In the genomic region with DNA sequence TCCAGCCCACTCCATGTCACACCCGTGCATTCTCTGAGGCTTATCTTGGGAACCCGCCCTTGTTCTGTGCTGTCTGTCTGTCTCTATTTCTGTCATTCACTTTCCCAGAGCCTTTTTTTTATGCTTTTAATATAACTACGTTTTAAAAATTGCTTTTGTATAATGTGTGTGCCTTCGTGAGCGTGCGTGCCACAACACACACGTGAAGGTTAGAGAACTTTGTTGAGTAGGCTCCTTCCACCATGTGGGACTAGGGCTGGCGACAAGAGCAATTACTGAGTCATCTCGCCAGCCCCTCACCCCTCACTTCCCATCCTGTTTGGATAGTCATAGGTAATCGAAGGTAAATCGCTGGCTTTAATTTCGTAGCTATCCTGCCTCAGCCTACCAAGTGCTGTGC, we compare ENCODE assay signal across 12 mouse cellular contexts. TPM values are rescaled to one million over a fixed set of nuclear protein-coding genes. Genes with fewer than 3 reads are reported as not detected.
DNase-seq lines count a peak whose midpoint lies in the region; ATAC-seq and TF ChIP-seq lines count a peak whose summit lies in the region.
"Had no signal": no experiment of that assay in that cellular context is flagged by ENCODE, and none has a peak within 500 bp of the region (broad histone marks: within the 10 kb centered on the region; RNA-seq: fewer than 3 reads in every experiment).

No protein-coding gene starts in this region.

- no peak for TF ChIP-seq RAD21 in MEL (IDR thresholded peaks at IDR 0.05; ENCODE audit: low read depth, low read length)

- no peak for ATAC-seq in forebrain, embryonic 15.5 days (replicated peaks)
- ATAC-seq in forebrain, embryonic 16.5 days: no peak
- no peak for ATAC-seq in intestine, embryonic 14.5 days (replicated peaks; ENCODE audit: low FRiP score, low TSS enrichment, low read depth)
- no peak for ATAC-seq in intestine, postnatal 0 days
- ATAC-seq in liver, embryonic 13.5 days (ENCODE audit: low read depth): no peak

- no peaks in the 10 kb centered on the region for H3K9me3 ChIP-seq in forebrain, embryonic 15.5 days
- H3K9me3 ChIP-seq in forebrain, embryonic 16.5 days (ENCODE audit: control insufficient read depth, low read length): peaks cover 2% of the 10 kb centered on the region; the same call in 1 of the 2 replicates
- H3K9me3 ChIP-seq in intestine, embryonic 14.5 days (ENCODE audit: control insufficient read depth, low read length): no peaks in the 10 kb centered on the region
- H3K9me3 ChIP-seq in intestine, postnatal 0 days (ENCODE audit: control insufficient read depth): no peaks in the 10 kb centered on the region
- no peaks in the 10 kb centered on the region for H3K9me3 ChIP-seq in MEL (replicated peaks; ENCODE audit: insufficient read depth, low read length)
- H3K9me3 ChIP-seq in liver, embryonic 13.5 days (replicated peaks): no peaks in the 10 kb centered on the region
- H3K9me3 ChIP-seq: embryonic facial prominence, embryonic 12.5 days had no signal

- peaks cover 56% of the 10 kb centered on the region for H3K27me3 ChIP-seq in forebrain, embryonic 15.5 days
- peaks cover 51% of the 10 kb centered on the region for H3K27me3 ChIP-seq in forebrain, embryonic 16.5 days (replicated peaks; ENCODE audit: control insufficient read depth, insufficient read depth, low read length)
- peaks cover 63% of the 10 kb centered on the region for H3K27me3 ChIP-seq in intestine, embryonic 14.5 days (replicated peaks; ENCODE audit: control insufficient read depth, insufficient read depth, low read length)
- H3K27me3 ChIP-seq in intestine, postnatal 0 days (replicated peaks; ENCODE audit: control insufficient read depth, insufficient read depth, low read length): peaks cover 38% of the 10 kb centered on the region
- no peaks in the 10 kb centered on the region for H3K27me3 ChIP-seq in MEL (ENCODE audit: control insufficient read depth in 1 of 2, insufficient read depth in 2 of 2, low read length in 2 of 2)
- H3K27me3 ChIP-seq in liver, embryonic 13.5 days: peaks cover 62% of the 10 kb centered on the region

- 33% methylated on average over 12 of the region's 12 CpGs for WGBS in forebrain, embryonic 15.5 days
- 33% methylated on average over 12 of the region's 12 CpGs for WGBS in forebrain, embryonic 16.5 days
- 30% methylated on average over 12 of the region's 12 CpGs for WGBS in intestine, embryonic 14.5 days
- 42% methylated on average over 12 of the region's 12 CpGs for WGBS in intestine, postnatal 0 days
- 34% methylated on average over 12 of the region's 12 CpGs for WGBS in liver, embryonic 13.5 days (ENCODE audit: insufficient replicate concordance)

- peaks cover 8% of the 10 kb centered on the region for H3K36me3 ChIP-seq in forebrain, embryonic 15.5 days
- peaks cover 4% of the 10 kb centered on the region for H3K36me3 ChIP-seq in forebrain, embryonic 16.5 days (ENCODE audit: control insufficient read depth, insufficient read depth)
- peaks cover 11% of the 10 kb centered on the region for H3K36me3 ChIP-seq in intestine, embryonic 14.5 days (ENCODE audit: control insufficient read depth, insufficient read depth, low read length)
- H3K36me3 ChIP-seq in intestine, postnatal 0 days (ENCODE audit: control insufficient read depth, insufficient read depth): peaks cover 19% of the 10 kb centered on the region; the same call in 1 of the 2 replicates
- H3K36me3 ChIP-seq in MEL (ENCODE audit: control insufficient read depth in 1 of 2, insufficient read depth in 2 of 2, low read length in 2 of 2): peaks cover 0 to 18% of the 10 kb centered on the region in 2 experiments; a peak in 2 of 4 replicates
- peaks cover 10% of the 10 kb centered on the region for H3K36me3 ChIP-seq in liver, embryonic 13.5 days

- 0 out of 2 replicates have a peak overlapping the region, but pooled peaks have one; percentile 9 for H3K4me2 ChIP-seq in forebrain, embryonic 15.5 days (replicated peaks)
- no peak overlapping the region for H3K4me2 ChIP-seq in forebrain, embryonic 16.5 days (ENCODE audit: low read length)
- H3K4me2 ChIP-seq in intestine, embryonic 14.5 days (ENCODE audit: low read length): peak overlapping the region; percentile 27; the same call in 1 of the 2 replicates
- H3K4me2 ChIP-seq in intestine, postnatal 0 days (replicated peaks; ENCODE audit: low read depth): no peak overlapping the region; the same call in 1 of the 2 replicates
- peak overlapping the region; percentile 72 for H3K4me2 ChIP-seq in liver, embryonic 13.5 days

- H3K4me1 ChIP-seq in forebrain, embryonic 15.5 days: peaks cover 51% of the 10 kb centered on the region
- H3K4me1 ChIP-seq in forebrain, embryonic 16.5 days (replicated peaks; ENCODE audit: control insufficient read depth, insufficient read depth, low read length): peaks cover 31% of the 10 kb centered on the region
- H3K4me1 ChIP-seq in intestine, embryonic 14.5 days (replicated peaks; ENCODE audit: control insufficient read depth, insufficient read depth, low read length): peaks cover 19% of the 10 kb centered on the region
- no peaks in the 10 kb centered on the region; the same call in 1 of the 2 replicates for H3K4me1 ChIP-seq in intestine, postnatal 0 days (replicated peaks; ENCODE audit: control insufficient read depth, insufficient read depth, low read length)
- peaks cover 3 to 35% of the 10 kb centered on the region in 2 experiments; a peak in 3 of 4 replicates for H3K4me1 ChIP-seq in MEL (ENCODE audit: control insufficient read depth in 1 of 2, insufficient read depth in 2 of 2, low read length in 2 of 2)
- H3K4me1 ChIP-seq in liver, embryonic 13.5 days (replicated peaks): peaks cover 89% of the 10 kb centered on the region

- H3K9ac ChIP-seq in forebrain, embryonic 15.5 days (replicated peaks): no peak overlapping the region
- no peak overlapping the region for H3K9ac ChIP-seq in forebrain, embryonic 16.5 days (replicated peaks; ENCODE audit: low read depth, low read length)
- no peak overlapping the region for H3K9ac ChIP-seq in intestine, embryonic 14.5 days (ENCODE audit: low read length)
- no peak overlapping the region for H3K9ac ChIP-seq in intestine, postnatal 0 days (ENCODE audit: low read depth, low read length)
- peak overlapping the region; percentile 88 for H3K9ac ChIP-seq in MEL (ENCODE audit: control insufficient read depth, low read depth, low read length, poor library complexity, severe bottlenecking)
- H3K9ac ChIP-seq in liver, embryonic 13.5 days: peak overlapping the region; percentile 62
- H3K9ac ChIP-seq: embryonic facial prominence, embryonic 12.5 days had no signal

- DNase-seq in intestine, embryonic 14.5 days (ENCODE audit: low spot score): no peak
- peak; percentile 70 for DNase-seq in MEL (ENCODE audit: low read depth, low spot score)
- no peak for DNase-seq in liver, embryonic 13.5 days
- DNase-seq in layer of hippocampus, adult 9-10 months (ENCODE audit: low spot score): no peak
- DNase-seq in frontal cortex, postnatal 10 days (ENCODE audit: low spot score in 2 of 2): no peak

- TF ChIP-seq EP300 in MEL (IDR thresholded peaks at IDR 0.05; ENCODE audit: low read depth in 1 of 2, low read length in 2 of 2): 0 out of 4 replicates have a peak, but pooled peaks have one; percentile 20 to 24

- no peak overlapping the region for H3K27ac ChIP-seq in forebrain, embryonic 15.5 days (replicated peaks)
- H3K27ac ChIP-seq in forebrain, embryonic 16.5 days (ENCODE audit: low read length): no peak overlapping the region
- H3K27ac ChIP-seq in intestine, embryonic 14.5 days (ENCODE audit: low read depth): no peak overlapping the region
- no peak overlapping the region for H3K27ac ChIP-seq in intestine, postnatal 0 days (ENCODE audit: low read depth, low read length)
- peak overlapping the region; percentile 82 for H3K27ac ChIP-seq in MEL (ENCODE audit: control insufficient read depth, low read depth, low read length)
- H3K27ac ChIP-seq in liver, embryonic 13.5 days: no peak overlapping the region; the same call in 1 of the 2 replicates
- H3K27ac ChIP-seq: macrophage had no signal

- peaks cover 16% of the 10 kb centered on the region for H3K79me2 ChIP-seq in MEL (ENCODE audit: control insufficient read depth, insufficient read depth, low read length, poor library complexity)

- TF ChIP-seq CTCF in intestine, postnatal 0 days (IDR thresholded peaks at IDR 0.05; ENCODE audit: low read depth): no peak
- TF ChIP-seq CTCF in MEL (IDR thresholded peaks at IDR 0.05 in 2 of 3, conservative IDR thresholded peaks at IDR 0.05 in 1 of 3; ENCODE audit: control insufficient read depth in 1 of 3, insufficient read depth in 1 of 3, low read depth in 2 of 3, low read length in 3 of 3, poor library complexity in 1 of 3, severe bottlenecking in 1 of 3): no peak

- H3K4me3 ChIP-seq in forebrain, embryonic 15.5 days: no peak overlapping the region
- no peak overlapping the region for H3K4me3 ChIP-seq in forebrain, embryonic 16.5 days (replicated peaks; ENCODE audit: low read length)
- H3K4me3 ChIP-seq in intestine, embryonic 14.5 days (ENCODE audit: low read depth, low read length): no peak overlapping the region
- H3K4me3 ChIP-seq in intestine, postnatal 0 days (ENCODE audit: low read depth, low read length): no peak overlapping the region
- H3K4me3 ChIP-seq in MEL (ENCODE audit: control insufficient read depth in 1 of 2, insufficient read depth in 1 of 2, low read depth in 2 of 2, low read length in 2 of 2): peak overlapping the region; percentile 54 to 84
- H3K4me3 ChIP-seq in liver, embryonic 13.5 days (replicated peaks): peak overlapping the region; percentile 47
- H3K4me3 ChIP-seq: embryonic facial prominence, embryonic 12.5 days had no signal

- no peak; a peak in 1 of 4 replicates for TF ChIP-seq POLR2A in MEL (IDR thresholded peaks at IDR 0.05; ENCODE audit: control insufficient read depth in 1 of 2, insufficient read depth in 1 of 2, low read depth in 1 of 2, low read length in 2 of 2, poor library complexity in 1 of 2)

RNA-seq across cellular contexts. Expression of gene Rex1bd, which starts 4.0 kb away (rescaled TPM):
- polyA plus RNA-seq in forebrain, embryonic 15.5 days (2015; fragmentation: Nextera tagmentation; extraction: Ambion mirVana): 164 and 176 TPM in 2 replicates
- 149 and 157 TPM in 2 replicates for polyA plus RNA-seq in forebrain, embryonic 16.5 days (2015; fragmentation: Nextera tagmentation; extraction: Ambion mirVana)
- polyA plus RNA-seq in intestine, embryonic 14.5 days (2014; fragmentation: Nextera tagmentation; extraction: Ambion mirVana): 130 and 136 TPM in 2 replicates
- 145 and 148 TPM in 2 replicates for polyA plus RNA-seq in intestine, postnatal 0 days (2015; fragmentation: Nextera tagmentation; extraction: Ambion mirVana)
- 200 and 204 TPM in 2 replicates for total RNA-seq in MEL (2012; rRNA removed)
- polyA plus RNA-seq in MEL (2012; ENCODE audit: insufficient read depth in 1 of 2, insufficient read length in 2 of 2, low read depth in 1 of 2, low replicate concordance in 2 of 2, missing spikeins in 1 of 2): 100 to 1,000 TPM in 1 of 2 experiments, not detected in 1; 145 TPM
- 81.2 and 82.3 TPM in 2 replicates for polyA plus RNA-seq in liver, embryonic 13.5 days (2015; fragmentation: Nextera tagmentation; extraction: Ambion mirVana)

RNA-seq across cellular contexts. Expression of gene Uba52, which starts 8.1 kb away (rescaled TPM):
- polyA plus RNA-seq in forebrain, embryonic 15.5 days (2015; fragmentation: Nextera tagmentation; extraction: Ambion mirVana): 724 and 839 TPM in 2 replicates
- polyA plus RNA-seq in forebrain, embryonic 16.5 days (2015; fragmentation: Nextera tagmentation; extraction: Ambion mirVana): 660 and 697 TPM in 2 replicates
- 1,195 and 1,247 TPM in 2 replicates for polyA plus RNA-seq in intestine, embryonic 14.5 days (2014; fragmentation: Nextera tagmentation; extraction: Ambion mirVana)
- polyA plus RNA-seq in intestine, postnatal 0 days (2015; fragmentation: Nextera tagmentation; extraction: Ambion mirVana): 805 and 863 TPM in 2 replicates
- total RNA-seq in MEL (2012; rRNA removed): 3,582 and 3,633 TPM in 2 replicates
- 1,000 to 10,000 TPM in 1 of 2 experiments, not detected in 1; 2,814 TPM for polyA plus RNA-seq in MEL (2012; ENCODE audit: insufficient read depth in 1 of 2, insufficient read length in 2 of 2, low read depth in 1 of 2, low replicate concordance in 2 of 2, missing spikeins in 1 of 2)
- polyA plus RNA-seq in liver, embryonic 13.5 days (2015; fragmentation: Nextera tagmentation; extraction: Ambion mirVana): 736 and 758 TPM in 2 replicates

RNA-seq across cellular contexts. Expression of gene Crlf1, which starts 9.6 kb away (rescaled TPM):
- 4.3 and 5.3 TPM in 2 replicates for polyA plus RNA-seq in forebrain, embryonic 15.5 days (2015; fragmentation: Nextera tagmentation; extraction: Ambion mirVana)
- 6.1 and 8.2 TPM in 2 replicates for polyA plus RNA-seq in forebrain, embryonic 16.5 days (2015; fragmentation: Nextera tagmentation; extraction: Ambion mirVana)
- 1.4 and 1.9 TPM in 2 replicates for polyA plus RNA-seq in intestine, embryonic 14.5 days (2014; fragmentation: Nextera tagmentation; extraction: Ambion mirVana)
- polyA plus RNA-seq in intestine, postnatal 0 days (2015; fragmentation: Nextera tagmentation; extraction: Ambion mirVana): 0.61 and 0.81 TPM in 2 replicates
- 3.8 and 6.6 TPM in 2 replicates for total RNA-seq in MEL (2012; rRNA removed)
- polyA plus RNA-seq in MEL (2012; ENCODE audit: insufficient read depth in 1 of 2, insufficient read length in 2 of 2, low read depth in 1 of 2, low replicate concordance in 2 of 2, missing spikeins in 1 of 2): 10 to 100 TPM in 1 of 2 experiments, not detected in 1; 26.6 TPM
- polyA plus RNA-seq in liver, embryonic 13.5 days (2015; fragmentation: Nextera tagmentation; extraction: Ambion mirVana): 3.2 and 3.6 TPM in 2 replicates
- total RNA-seq: monocyte, adult 5-6 weeks had no signal
- polyA plus RNA-seq: macrophage had no signal

RNA-seq across cellular contexts. Expression of gene Tmem59l, which starts 15.4 kb away (rescaled TPM):
- 70.2 and 75.0 TPM in 2 replicates for polyA plus RNA-seq in forebrain, embryonic 15.5 days (2015; fragmentation: Nextera tagmentation; extraction: Ambion mirVana)
- 74.9 and 90.8 TPM in 2 replicates for polyA plus RNA-seq in forebrain, embryonic 16.5 days (2015; fragmentation: Nextera tagmentation; extraction: Ambion mirVana)
- polyA plus RNA-seq in intestine, embryonic 14.5 days (2014; fragmentation: Nextera tagmentation; extraction: Ambion mirVana): 3.7 and 5.1 TPM in 2 replicates
- polyA plus RNA-seq in intestine, postnatal 0 days (2015; fragmentation: Nextera tagmentation; extraction: Ambion mirVana): 2.3 and 2.4 TPM in 2 replicates
- not detected in 2 replicates for total RNA-seq in MEL (2012; rRNA removed)
- polyA plus RNA-seq in MEL (2012; ENCODE audit: insufficient read depth in 1 of 2, insufficient read length in 2 of 2, low read depth in 1 of 2, low replicate concordance in 2 of 2, missing spikeins in 1 of 2): not detected
- 0.14 and 0.33 TPM in 2 replicates for polyA plus RNA-seq in liver, embryonic 13.5 days (2015; fragmentation: Nextera tagmentation; extraction: Ambion mirVana)
- total RNA-seq: gastrocnemius, postnatal 36 days; monocyte, adult 5-6 weeks had no signal
- polyA plus RNA-seq: macrophage had no signal

RNA-seq across cellular contexts. Expression of gene Fkbp8, which starts 25.0 kb away (rescaled TPM):
- 433 and 440 TPM in 2 replicates for polyA plus RNA-seq in forebrain, embryonic 15.5 days (2015; fragmentation: Nextera tagmentation; extraction: Ambion mirVana)
- 402 and 462 TPM in 2 replicates for polyA plus RNA-seq in forebrain, embryonic 16.5 days (2015; fragmentation: Nextera tagmentation; extraction: Ambion mirVana)
- polyA plus RNA-seq in intestine, embryonic 14.5 days (2014; fragmentation: Nextera tagmentation; extraction: Ambion mirVana): 271 and 278 TPM in 2 replicates
- 199 and 203 TPM in 2 replicates for polyA plus RNA-seq in intestine, postnatal 0 days (2015; fragmentation: Nextera tagmentation; extraction: Ambion mirVana)
- 212 and 215 TPM in 2 replicates for total RNA-seq in MEL (2012; rRNA removed)
- 100 to 1,000 TPM in 1 of 2 experiments, not detected in 1; 349 TPM for polyA plus RNA-seq in MEL (2012; ENCODE audit: insufficient read depth in 1 of 2, insufficient read length in 2 of 2, low read depth in 1 of 2, low replicate concordance in 2 of 2, missing spikeins in 1 of 2)
- polyA plus RNA-seq in liver, embryonic 13.5 days (2015; fragmentation: Nextera tagmentation; extraction: Ambion mirVana): 177 and 182 TPM in 2 replicates

Comparison
In these comparisons a context has a peak if more than half of its experiments do, and no peak if none do; other contexts are left out.
1. H3K4me2 ChIP-seq: peak in forebrain, embryonic 15.5 days (single experiment), intestine, embryonic 14.5 days (single experiment) and liver, embryonic 13.5 days (single experiment); none in forebrain, embryonic 16.5 days (single experiment) and intestine, postnatal 0 days (single experiment).
2. H3K4me3 ChIP-seq: peak in MEL (2 of 2) and liver, embryonic 13.5 days (single experiment); none in forebrain, embryonic 15.5 days (single experiment), forebrain, embryonic 16.5 days (single experiment), intestine, embryonic 14.5 days (single experiment) and intestine, postnatal 0 days (single experiment).
3. H3K9ac ChIP-seq: peak in MEL (single experiment) and liver, embryonic 13.5 days (single experiment); none in forebrain, embryonic 15.5 days (single experiment), forebrain, embryonic 16.5 days (single experiment), intestine, embryonic 14.5 days (single experiment) and intestine, postnatal 0 days (single experiment).